29 mouse cellular contexts compared by ENCODE assay signal in the genomic region with DNA sequence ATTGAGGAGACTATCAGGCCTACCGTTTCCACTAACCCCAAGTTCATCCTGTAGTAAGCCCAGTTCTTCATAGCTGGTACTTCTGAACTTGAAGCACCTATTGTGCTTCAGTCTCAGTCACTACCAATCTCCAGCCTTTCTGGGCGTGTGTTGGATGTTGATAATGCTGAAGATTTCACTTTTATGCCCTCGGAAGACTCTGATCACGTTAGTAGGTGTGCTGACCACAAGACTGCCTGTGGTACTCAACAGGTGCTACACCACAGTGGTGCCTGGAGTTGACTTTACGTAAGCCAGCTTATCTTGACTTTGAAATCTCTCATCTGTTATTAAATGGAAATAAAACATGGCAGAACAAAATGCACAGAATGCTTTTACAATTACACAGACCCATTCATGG. TPM values are rescaled to one million over a fixed set of nuclear protein-coding genes. Genes with fewer than 3 reads are reported as not detected.
DNase-seq lines count a peak whose midpoint lies in the region; ATAC-seq lines count a peak whose summit lies in the region.
"Had no signal": no experiment of that assay in that cellular context is flagged by ENCODE, and none has a peak within 500 bp of the region (broad histone marks: within the 10 kb centered on the region; RNA-seq: fewer than 3 reads in every experiment).

No protein-coding gene starts in this region.

- peak; percentile 53 for DNase-seq in heart, adult 11 months
- DNase-seq in heart, postnatal 4 days, result no peak
- peak; percentile 53 for DNase-seq in thymus, postnatal 0 days (ENCODE audit: low spot score)
- no peak for DNase-seq in thymus, postnatal 14 days
- DNase-seq in induced T-regulatory cell, adult 2 months (ENCODE audit: low read depth), result peak; percentile 93
- no peak for DNase-seq in right cerebral cortex, postnatal 4 days
- DNase-seq: adrenal gland, postnatal 25 days; cerebellum, adult 11-12 months; cerebellum, postnatal 10 days; gastrocnemius, postnatal 14 days; heart, adult 18-20 months; kidney, adult 11 months; kidney, postnatal 36 days; layer of hippocampus, postnatal 36 days; lung, adult 18-20 months; lung, postnatal 10 days; retina, postnatal 1 day; right cerebral cortex, postnatal 25 days had no signal

- no peak for ATAC-seq in cerebellum, adult (ENCODE audit: insufficient number of reproducible peaks, low FRiP score, low TSS enrichment)
- no peak for ATAC-seq in megakaryocyte-erythroid progenitor cell, adult 5-6 weeks (replicated peaks; ENCODE audit: low FRiP score, low TSS enrichment, poor library complexity, severe bottlenecking)
- ATAC-seq: forebrain, embryonic 16.5 days; hindbrain, postnatal 0 days had no signal

RNA-seq across cellular contexts. Expression of a gene that starts 3.9 kb away (rescaled TPM):
- total RNA-seq in heart, postnatal 4 days (2021), result 10 to 100 TPM; 41.2 to 50.1 TPM
- polyA plus RNA-seq in thymus, postnatal 0 days (2015; fragmentation: Nextera tagmentation; extraction: Ambion mirVana), result 33.0 and 34.3 TPM in 2 replicates
- 12.5 and 18.0 TPM in 2 replicates for total RNA-seq in megakaryocyte-erythroid progenitor cell, adult 5-6 weeks (2014; fragmentation: Nextera tagmentation)
- total RNA-seq in megakaryocyte-erythroid progenitor cell, adult 5-6 weeks (2017), result 3.0 and 61.5 TPM in 2 replicates

RNA-seq across cellular contexts. Expression of a gene that starts 4.5 kb away (rescaled TPM):
- 1 to 10 TPM; 6.7 to 7.0 TPM for total RNA-seq in heart, postnatal 4 days (2021)
- polyA plus RNA-seq in thymus, postnatal 0 days (2015; fragmentation: Nextera tagmentation; extraction: Ambion mirVana), result 164 and 172 TPM in 2 replicates
- total RNA-seq in megakaryocyte-erythroid progenitor cell, adult 5-6 weeks (2014; fragmentation: Nextera tagmentation), result 15.2 and 18.7 TPM in 2 replicates
- 34.5 and 49.2 TPM in 2 replicates for total RNA-seq in megakaryocyte-erythroid progenitor cell, adult 5-6 weeks (2017)

RNA-seq across cellular contexts. Expression of a gene that starts 27.6 kb away (rescaled TPM):
- 10 to 100 TPM; 62.2 to 64.7 TPM for total RNA-seq in heart, postnatal 4 days (2021)
- 184 TPM in 2 replicates for polyA plus RNA-seq in thymus, postnatal 0 days (2015; fragmentation: Nextera tagmentation; extraction: Ambion mirVana)
- total RNA-seq in megakaryocyte-erythroid progenitor cell, adult 5-6 weeks (2014; fragmentation: Nextera tagmentation), result 21.8 and 27.8 TPM in 2 replicates
- total RNA-seq in megakaryocyte-erythroid progenitor cell, adult 5-6 weeks (2017), result 48.2 and 58.4 TPM in 2 replicates
- total RNA-seq: MEL had no signal

RNA-seq across cellular contexts. Expression of a gene that starts 33.4 kb away (rescaled TPM):
- 1 to 10 TPM; 9.0 to 9.3 TPM for total RNA-seq in heart, postnatal 4 days (2021)
- 11.8 and 12.8 TPM in 2 replicates for polyA plus RNA-seq in thymus, postnatal 0 days (2015; fragmentation: Nextera tagmentation; extraction: Ambion mirVana)
- total RNA-seq in megakaryocyte-erythroid progenitor cell, adult 5-6 weeks (2014; fragmentation: Nextera tagmentation), result 7.1 and 7.8 TPM in 2 replicates
- total RNA-seq in megakaryocyte-erythroid progenitor cell, adult 5-6 weeks (2017), result 1.4 and 8.0 TPM in 2 replicates
- total RNA-seq: MEL had no signal

RNA-seq across cellular contexts. Expression of a gene that starts 38.0 kb away (rescaled TPM):
- total RNA-seq in heart, postnatal 4 days (2021), result 1 to 10 TPM; 7.1 to 7.2 TPM
- polyA plus RNA-seq in thymus, postnatal 0 days (2015; fragmentation: Nextera tagmentation; extraction: Ambion mirVana), result 11.0 and 13.9 TPM in 2 replicates
- total RNA-seq in megakaryocyte-erythroid progenitor cell, adult 5-6 weeks (2014; fragmentation: Nextera tagmentation), result 2.9 TPM in 1 of 2 replicates, not detected in the other
- total RNA-seq in megakaryocyte-erythroid progenitor cell, adult 5-6 weeks (2017), result 96.6 TPM in 1 of 2 replicates, not detected in the other
- total RNA-seq: hindbrain, postnatal 0 days; layer of hippocampus, postnatal 36 days; left cerebral cortex, postnatal 10 days; liver, adult 2 months; MEL had no signal
- polyA plus RNA-seq: embryonic facial prominence, embryonic 11.5 days; forebrain, embryonic 10.5 days; forebrain, embryonic 16.5 days; hindbrain, postnatal 0 days; limb, embryonic 11.5 days; liver, adult 2 months; midbrain, embryonic 12.5 days had no signal

Comparison
In these comparisons a context has a peak if more than half of its experiments do, and no peak if none do; other contexts are left out.
1. DNase-seq: peak in heart, adult 11 months (single experiment), thymus, postnatal 0 days (single experiment) and induced T-regulatory cell, adult 2 months (single experiment); none in heart, postnatal 4 days (single experiment), thymus, postnatal 14 days (single experiment) and right cerebral cortex, postnatal 4 days (single experiment).